Mouse (Mus musculus): ENCODE results near the gene Sertad4.

Gene Sertad4

DNA sequence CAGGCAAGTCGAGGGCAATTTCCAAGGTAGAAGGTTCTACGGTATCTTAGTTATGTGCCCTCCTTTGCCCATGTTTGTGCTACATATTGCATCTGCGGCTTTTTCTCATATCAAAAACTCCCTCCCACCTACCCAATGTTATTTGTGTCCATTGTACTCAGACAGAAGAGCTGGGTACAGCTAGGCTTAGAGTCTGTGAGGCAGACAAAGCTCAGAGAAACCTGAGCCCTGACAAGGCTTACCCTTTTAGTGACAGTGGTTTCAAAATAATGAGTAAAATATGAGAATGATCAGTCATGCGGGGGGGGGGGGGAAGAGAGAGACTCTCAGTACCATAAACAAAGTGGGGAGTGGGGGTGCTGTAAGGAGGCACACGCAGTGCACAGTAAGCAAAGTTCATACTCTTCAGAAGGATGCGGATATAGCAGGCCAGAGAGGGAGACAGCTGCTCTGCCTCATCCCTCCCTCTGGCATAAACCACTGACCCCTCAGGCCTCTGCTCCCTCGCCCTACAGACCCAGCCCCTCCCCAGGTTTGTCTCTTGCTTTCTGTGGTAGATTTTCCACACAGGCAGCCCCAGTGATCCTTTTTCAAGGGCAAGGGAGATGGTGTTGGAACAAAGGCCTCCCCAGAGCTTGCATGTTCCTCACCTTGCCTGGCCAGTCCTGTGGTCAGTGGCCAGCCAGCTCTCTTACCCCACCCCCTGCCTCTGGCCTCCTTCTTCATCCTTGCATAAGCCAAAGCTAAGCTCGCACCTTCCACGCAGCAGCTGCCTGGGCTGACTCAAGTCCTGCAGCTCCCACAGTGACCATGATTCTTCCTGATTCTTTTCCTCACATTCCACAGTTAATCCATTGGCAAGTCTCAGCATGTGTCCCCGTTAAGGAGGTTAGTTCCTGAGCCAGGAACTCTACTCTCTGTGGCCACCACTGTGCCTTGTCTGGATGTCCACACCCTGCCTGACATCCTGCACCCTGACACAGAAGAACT lies 49.1 kb downstream of the Sertad4 start:
- no peak for DNase-seq (ENCODE audit: low spot score)

DNA sequence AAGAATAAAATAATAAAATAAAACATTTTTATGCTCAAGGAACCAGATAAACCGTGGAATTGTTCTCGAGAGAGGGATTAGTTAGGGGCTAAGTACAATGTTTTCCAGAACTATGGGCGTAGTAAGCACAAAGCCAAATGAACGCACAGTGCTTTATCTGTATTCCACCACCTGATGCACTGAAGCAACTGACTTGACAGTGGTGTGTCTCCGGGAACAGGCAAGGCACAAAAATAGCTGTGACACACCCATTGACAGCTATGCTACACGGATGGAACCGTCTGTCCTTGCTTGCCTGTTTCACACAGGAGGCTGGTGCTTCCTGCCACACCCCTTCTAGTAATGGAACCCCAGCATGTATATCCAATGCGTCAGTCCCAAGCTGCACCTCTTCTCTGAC lies 55.2 kb downstream of the Sertad4 start:
- DNase-seq (ENCODE audit: low spot score): no peak

DNA sequence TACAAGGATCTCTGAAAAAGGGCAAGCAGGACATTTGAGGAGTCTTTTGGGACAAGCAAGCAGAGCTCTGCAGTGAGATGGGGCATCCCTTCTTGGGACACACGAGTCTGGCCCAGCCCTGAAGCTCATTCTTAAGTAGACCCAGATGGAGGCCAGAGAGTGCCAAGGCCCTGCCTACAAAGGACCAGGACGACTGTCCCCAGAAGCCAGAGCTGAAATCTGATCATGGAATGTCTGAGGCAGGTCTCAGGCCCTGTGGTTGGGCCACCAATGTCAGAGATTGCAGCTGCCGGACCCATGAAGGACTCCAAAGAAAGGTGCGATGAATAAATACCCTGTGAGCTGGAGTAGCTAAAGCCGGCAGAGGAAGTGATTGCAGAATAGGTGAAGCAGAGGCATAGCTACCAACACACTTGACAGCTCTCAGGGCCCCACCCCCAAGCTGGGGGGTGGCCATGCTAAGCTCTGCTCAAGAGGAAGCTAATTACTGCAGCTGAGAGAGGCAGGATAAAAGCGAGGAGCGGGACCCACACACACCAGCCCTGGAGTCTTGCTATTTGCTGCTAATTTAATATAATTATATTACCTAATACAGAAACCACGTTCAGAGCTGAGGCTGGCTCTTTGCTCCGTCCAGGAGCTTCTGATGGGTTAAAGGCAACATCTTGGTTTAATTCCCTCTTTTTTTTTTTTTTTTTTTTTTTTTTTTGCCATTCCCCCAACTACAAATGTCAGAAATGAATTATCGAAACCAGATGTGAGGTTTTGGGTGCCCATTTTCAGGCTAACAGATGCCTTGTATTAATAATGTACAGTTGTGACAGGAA lies 56.2 kb downstream of the Sertad4 start:
- DNase-seq (ENCODE audit: low spot score): no peak

DNA sequence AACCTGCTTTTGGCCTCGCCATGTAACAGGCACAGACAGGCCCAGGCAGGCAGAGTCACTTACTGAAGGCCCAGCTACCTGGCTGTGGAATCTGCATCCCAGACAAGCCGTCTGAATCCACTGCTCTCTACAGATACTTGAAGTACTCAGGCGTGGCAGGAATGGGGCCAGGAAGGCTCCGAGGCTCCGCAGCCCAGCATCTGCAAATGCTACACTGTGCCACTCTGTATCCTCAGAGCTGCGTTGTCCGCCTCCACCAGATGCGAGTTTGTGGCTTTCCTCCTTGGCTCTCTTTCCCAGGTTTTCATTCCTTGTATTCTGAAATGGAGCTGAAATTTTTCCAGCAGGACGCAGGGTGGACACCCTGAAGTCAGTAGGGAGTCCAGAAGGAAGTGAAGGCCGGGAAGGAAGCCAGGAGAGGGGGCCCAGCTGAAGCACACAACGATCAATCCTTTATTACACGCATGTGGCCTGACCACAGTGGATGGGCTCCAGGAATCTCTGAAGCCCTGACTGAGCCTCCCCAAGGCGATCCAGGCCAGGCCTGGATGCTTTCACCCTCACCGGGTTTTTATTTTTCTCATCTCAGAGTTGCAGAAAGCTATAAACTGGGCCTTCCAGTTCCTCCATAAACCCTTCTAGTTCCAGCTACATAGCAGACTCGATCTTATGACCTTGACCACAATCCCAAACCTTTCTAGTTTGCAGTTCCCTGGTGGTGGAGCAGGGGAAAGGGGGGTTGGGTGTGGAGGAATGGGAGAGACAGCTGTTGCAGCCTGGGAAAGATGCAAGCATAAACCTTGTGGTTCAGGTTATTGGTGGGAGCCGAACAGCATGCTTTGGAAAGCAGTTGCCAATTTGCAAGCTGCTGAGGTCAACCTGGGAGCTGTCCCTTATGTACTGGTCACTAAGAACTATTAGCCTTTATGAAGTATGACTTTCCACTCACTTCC lies 57.1 kb downstream of the Sertad4 start:
- DNase-seq (ENCODE audit: low spot score): no peak

DNA sequence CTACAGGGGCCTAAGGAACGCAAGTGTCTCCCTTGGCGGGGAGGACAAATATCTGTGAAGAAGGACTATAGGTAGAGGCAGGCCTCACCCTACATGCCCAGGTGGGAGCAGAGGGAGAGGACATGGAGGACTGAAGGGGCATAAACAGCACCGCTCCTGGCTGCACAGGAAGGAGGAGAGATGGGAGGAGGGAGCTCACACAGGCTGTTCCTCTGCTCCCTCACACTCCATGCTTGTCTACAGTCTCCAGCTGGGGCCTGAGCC lies 58.6 kb downstream of the Sertad4 start:
- DNase-seq (ENCODE audit: low spot score): no peak

DNA sequence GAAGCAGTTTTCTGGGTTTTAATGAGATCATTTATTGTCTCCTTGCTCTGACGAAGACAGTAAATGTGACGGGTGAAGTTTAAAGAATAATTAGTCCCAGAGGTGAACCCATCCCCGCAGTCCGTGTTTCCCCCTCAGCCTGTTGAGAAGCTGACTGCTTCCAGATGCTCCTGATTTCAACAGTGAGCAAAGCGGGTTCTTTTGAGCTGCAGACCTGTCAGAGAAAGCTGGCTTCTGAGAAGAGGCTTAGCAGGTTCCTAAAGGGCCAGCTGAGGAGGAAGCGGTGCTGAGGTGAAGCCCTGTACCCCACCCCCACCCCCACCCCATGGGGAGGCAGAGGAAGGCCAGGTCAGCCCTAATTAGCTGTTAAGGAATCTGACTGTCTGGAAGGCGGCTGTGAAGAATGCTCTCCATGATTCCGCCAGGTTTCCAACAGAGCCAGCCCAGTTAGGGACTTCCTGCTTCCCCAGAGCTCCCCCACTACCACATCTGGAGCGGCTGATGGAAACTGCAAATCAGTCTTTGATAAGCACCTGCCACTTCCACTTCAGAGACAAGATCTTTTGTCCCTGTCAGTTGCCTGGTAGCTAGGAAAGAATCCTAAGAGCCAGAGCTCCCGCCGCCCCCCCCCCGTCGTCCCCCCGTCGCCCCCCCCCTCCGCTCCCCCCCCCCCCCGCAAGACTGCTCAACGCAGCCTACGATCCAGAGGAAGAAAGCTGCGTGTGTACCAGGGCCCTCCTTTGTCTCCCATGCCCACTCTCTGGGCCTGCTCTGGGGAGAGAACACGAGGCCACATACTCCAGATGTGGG lies 59.1 kb downstream of the Sertad4 start:
- DNase-seq (ENCODE audit: low spot score): no peak

DNA sequence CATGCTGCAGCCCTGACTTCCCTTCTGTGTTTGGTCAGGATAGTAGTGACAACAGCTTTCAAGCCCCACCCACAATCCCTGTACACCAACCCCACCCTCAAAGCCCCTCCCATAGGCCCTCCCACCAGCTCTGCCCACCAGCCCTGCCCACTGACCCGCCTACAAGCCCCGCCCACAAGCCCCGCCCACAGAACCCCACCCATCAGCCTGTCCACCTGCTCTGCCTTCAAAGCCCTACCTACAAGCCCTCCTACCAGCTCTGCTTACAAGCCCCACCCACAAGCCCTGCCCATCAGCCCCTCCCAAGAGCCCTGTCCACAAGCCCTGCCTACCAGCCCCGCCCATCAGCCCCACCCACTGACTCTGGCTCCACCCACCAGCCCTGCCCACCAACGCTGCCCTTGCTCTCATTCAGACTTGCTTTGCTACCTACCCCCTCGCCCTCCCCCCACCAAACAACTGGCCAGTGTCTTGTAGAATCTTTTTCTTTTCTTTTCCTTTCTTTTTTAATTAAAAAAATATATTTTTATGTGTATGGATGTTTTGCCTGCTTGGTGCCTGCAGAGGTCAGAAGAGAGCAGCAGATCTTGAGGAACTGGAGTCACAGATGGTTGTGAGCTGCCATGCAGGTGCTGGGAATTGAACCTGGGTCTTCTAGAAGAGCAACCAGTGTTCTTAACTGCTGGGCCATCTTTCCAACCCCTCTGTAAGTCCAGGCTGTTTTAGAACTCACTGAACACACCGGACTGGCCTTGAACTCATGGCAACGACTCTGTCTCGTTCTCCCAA lies 60.4 kb downstream of the Sertad4 start:
- no peak for DNase-seq (ENCODE audit: low spot score)
